Mouse (Mus musculus): ENCODE measurements around the gene Nsl1.

The Nsl1 gene

GRCm38 (mm10) chr1:191054870-191055532 lies 7.8 kb upstream of the Nsl1 start:
- no peak for DNase-seq

DNA sequence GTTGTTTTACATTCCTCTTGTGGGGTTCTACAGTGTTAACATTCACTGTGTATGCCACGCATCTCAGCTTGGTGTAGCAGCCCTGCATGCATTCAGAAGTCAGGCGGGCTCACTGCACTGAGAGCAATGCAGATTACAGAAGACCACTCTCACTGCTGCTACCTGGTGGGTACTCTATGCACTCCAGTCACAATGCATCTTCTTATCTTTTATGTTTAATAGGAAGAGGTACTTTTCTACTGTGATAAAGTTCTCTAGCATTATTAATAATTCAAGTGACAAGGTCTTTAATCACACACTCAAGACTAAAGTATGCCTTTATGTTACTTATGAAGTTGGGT lies 7.3 kb upstream of the Nsl1 start:
- DNase-seq = no peak

- DNase-seq = no peak
Measured at GRCm38 (mm10) chr1:191057461-191057860, 5.4 kb upstream of the Nsl1 start.

DNA sequence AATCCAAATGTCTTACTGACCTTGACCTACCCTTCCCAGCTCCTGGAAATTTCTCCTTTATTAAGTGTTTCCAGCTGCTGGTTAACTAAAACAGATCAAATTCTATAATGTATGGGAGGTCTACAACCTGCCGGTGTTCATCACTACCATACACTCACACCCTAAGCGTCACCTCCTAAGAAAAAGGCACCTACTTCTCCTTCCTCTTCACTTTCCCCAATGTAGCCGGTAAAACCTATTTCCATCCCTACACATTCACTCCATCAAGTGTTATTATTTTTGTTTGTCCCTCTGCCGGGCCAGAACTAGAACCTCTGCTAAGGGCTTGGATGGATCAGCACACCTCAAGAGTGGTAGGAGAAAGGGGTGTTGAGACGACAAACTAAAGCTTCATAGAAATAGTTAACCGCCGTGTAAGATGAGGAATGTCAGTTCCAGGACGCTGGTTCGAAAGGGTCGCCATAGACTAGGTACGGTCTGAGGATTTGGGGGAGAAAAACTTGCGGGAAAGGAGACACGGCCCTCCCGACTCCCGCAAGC lies 501 bp upstream of the Nsl1 start:
- no peak for DNase-seq

GRCm38 (mm10) chr1:191063700-191064099 lies 888 bp downstream of the Nsl1 start:
- DNase-seq = no peak

GRCm38 (mm10) chr1:191064535-191064934 lies 1.7 kb downstream of the Nsl1 start:
- DNase-seq = no peak

DNA sequence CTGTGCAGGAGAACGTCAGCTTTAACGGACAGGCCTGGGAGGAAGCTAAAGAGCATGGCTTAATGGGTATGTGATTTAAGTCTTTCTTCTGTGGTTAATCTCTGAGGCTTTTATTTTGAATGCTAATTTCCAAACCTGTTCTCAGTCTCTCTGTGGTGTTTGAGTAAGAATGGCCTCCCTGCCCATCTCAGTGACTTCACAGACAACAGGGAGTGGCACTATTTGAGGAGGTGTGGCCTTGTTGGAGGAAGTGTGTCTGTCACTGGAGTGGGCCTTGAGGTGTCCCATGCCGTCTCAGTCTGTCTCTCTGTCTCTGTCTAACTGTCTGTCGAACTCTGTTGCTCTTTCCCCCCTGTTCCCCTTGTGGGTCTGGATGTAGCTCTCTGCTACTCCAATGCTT lies 2.4 kb downstream of the Nsl1 start:
- no peak for DNase-seq

- no peak for DNase-seq
Measured at GRCm38 (mm10) chr1:191068377-191068776, 5.6 kb downstream of the Nsl1 start.

- no peak for DNase-seq
Measured at GRCm38 (mm10) chr1:191070259-191070658, 7.4 kb downstream of the Nsl1 start.

GRCm38 (mm10) chr1:191071613-191072012 lies 8.8 kb downstream of the Nsl1 start:
- no peak for DNase-seq

DNA sequence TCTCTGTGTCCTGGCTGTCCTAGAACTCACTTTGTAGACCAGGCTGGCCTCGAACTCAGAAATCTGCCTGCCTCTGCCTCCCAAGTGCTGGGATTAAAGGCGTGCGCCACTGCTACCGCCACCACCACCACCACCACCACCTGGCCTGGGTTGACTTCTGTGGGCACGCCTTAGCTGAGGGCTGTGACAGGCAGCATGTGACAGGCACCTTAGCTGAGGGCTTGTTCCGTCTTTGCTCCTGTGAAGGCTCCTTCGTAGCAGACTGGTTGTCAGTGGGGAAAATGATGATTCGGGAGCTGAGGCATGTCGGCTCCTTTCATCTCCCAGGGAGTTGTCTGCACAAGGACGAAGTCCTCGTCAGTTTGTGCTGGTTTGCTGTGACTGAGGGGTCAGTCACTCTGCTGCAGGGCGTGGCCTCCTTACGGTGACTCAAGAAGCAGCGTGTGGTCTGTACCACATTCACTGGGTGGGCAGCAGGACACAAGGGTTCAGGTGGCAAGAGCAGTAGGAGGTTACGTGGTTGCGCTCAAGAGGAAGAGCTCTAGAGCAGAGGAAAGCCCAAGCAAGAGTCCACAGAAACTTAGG lies 9.6 kb downstream of the Nsl1 start:
- no peak for DNase-seq

DNA sequence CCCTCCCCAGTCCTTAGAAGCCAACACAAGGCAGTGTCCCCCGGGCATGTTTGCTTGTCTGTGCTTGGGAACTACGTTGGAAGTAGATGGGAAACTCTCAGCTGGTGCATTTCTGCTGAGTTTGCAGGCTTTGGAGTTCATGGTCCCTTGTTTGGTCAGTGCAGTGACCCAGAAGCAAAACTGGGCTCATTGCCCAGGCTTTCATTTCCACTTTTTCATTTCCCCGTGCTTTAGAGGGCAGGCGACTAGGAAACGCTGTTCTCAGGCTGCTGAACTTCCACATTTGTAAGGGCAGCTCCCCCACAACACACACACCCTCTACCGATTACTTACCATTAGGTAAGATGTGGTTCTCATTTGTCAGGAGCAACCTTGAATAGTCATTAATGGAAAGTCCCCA lies 10.2 kb downstream of the Nsl1 start:
- DNase-seq = no peak

- no peak for DNase-seq
Measured at GRCm38 (mm10) chr1:191073486-191073885, 10.7 kb downstream of the Nsl1 start.

GRCm38 (mm10) chr1:191075199-191075883 lies 12.5 kb downstream of the Nsl1 start:
- DNase-seq = peak; percentile 50

DNA sequence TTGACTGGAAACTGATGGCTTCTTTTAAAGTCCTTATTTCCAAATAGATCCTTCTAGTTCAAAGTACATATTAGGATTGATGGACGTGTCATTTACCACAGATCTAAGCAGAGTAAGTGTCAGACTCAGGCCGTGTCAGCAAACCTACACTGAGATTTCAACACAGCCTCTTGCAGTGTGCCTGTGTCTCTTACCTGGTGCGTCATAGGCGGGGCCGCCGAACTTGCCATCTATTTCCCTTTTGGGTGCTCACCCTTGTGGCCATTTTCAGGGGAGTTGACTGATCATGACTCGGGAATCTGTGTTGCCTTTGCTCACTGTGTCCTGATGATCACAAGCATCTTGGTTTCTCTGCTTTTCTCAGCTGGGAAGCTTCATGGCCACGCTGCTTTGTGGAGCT lies 20.4 kb downstream of the Nsl1 start:
- no peak for DNase-seq

GRCm38 (mm10) chr1:191084951-191085559 lies 22.2 kb downstream of the Nsl1 start:
- no peak for DNase-seq

DNA sequence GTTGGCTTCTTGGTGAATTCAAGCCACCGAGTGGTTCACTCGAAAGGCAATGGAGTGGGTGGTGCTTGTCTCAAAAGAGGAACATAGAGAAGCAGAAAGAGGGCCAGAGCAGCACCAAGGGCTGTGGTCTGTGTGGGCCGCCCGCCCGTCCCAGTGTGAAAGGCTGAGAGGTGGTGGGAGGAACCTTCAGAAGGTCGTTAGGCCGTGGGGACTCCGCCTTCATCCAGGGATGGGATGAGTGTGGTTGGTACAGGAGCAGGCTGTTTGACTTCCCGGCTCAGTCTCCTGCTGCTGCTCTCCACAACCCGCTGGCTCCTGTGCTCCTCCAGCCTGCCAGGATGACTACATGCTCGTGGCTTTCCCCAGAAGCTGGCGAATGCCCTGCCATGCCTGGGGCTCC lies 22.8 kb downstream of the Nsl1 start:
- no peak for DNase-seq

- no peak for DNase-seq
Measured at GRCm38 (mm10) chr1:191086304-191086878, 23.6 kb downstream of the Nsl1 start.

- DNase-seq = no peak
Measured at GRCm38 (mm10) chr1:191086960-191087359, 24.1 kb downstream of the Nsl1 start.

DNA sequence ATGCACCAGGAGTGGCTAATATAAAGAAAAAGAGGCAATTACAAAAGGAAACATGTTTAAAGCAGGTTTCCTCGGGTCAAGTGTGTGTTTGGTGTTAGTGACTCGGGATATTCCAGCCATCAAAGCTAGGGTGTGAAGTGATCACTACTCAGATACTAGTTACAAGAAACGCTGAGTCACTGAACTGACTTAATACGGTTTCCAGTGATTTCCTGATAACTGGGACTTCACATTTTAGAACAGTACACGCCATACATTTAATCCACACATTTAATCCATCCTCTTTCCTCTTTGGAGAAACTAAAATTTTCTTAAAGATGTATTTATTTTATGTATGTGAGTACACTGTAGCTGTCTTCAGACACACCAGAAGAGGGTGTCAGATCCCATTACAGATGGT lies 25.1 kb downstream of the Nsl1 start:
- DNase-seq = no peak

GRCm38 (mm10) chr1:191089355-191089754 lies 26.5 kb downstream of the Nsl1 start:
- no peak for DNase-seq

DNA sequence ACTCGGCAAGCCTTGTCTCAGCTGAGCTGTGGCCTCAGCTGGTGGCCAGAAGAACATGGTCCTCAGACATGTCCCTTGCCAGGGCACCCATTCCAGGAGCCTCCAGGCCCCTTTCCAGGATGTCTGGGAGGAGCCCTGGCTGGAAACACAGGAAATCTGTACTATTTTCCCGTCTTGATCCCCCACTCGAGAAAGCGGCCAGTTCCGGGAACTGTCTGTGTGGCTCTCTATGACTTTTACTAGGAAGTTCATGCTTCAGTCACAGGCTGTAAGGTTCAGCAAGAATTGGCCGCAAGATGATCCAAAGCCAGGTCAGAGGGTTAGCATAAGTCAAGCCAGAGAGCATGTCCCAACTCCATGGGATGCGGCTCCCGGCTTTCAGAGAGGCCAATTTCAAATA lies 29.2 kb downstream of the Nsl1 start:
- no peak for DNase-seq

DNA sequence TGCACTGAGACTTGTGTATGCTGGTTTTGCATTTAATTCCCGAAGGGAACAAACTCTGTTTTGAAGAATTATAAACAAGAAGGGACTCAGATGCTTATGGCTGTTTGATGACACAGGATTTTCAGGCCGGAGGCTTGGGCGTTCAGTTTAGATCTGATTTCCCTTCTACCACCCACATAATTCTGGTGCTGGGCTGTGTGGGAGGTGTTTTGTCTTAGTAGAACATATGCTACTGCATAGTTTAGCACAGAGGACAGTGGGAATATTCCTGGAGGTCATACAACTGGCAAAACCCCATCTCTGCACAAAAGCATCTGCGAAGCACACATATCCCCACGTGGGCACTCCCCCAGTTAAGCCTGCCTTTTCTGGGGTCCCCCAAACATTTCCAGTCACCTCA lies 30.8 kb downstream of the Nsl1 start:
- no peak for DNase-seq

- DNase-seq = no peak
Measured at GRCm38 (mm10) chr1:191095019-191095418, 32.2 kb downstream of the Nsl1 start.
